Mouse (Mus musculus) macrophage (primary cell): ENCODE measurements at regions not wholly inside any gene's neighbourhood (a gene's known extent, or its start where the extent isn't known, plus 50 kb on each side); places are given as distances from the start of the nearest gene placed in this dataset.
"Not testable (repeated sequence)": the region's sequence is repeated elsewhere in the genome, so short reads cannot be mapped to it uniquely, and the experiment has no call there.

Experiments
- H3K27ac ChIP-seq: fragments of 350-480 bp; formaldehyde crosslinking; 2 replicates; pipeline ENCODE4 v1.9.0; 2021
- H3K36me3 ChIP-seq: fragments of 350-480 bp; formaldehyde crosslinking; 2 replicates; pipeline ENCODE4 v1.9.0; 2021; ENCODE audit errors: inconsistent target
- H3K4me3 ChIP-seq: fragments of 350-480 bp; formaldehyde crosslinking; 2 replicates; pipeline ENCODE4 v1.9.0; 2021; ENCODE audit errors: inconsistent target
- H3K79me2 ChIP-seq: fragments of 350-480 bp; formaldehyde crosslinking; 2 replicates; pipeline ENCODE4 v1.9.0; 2021; ENCODE audit errors: inconsistent target
- WGBS: methylation state at CpG from one replicate; pipeline ENCODE4 v1.1.7; 2026; ENCODE audit warnings: inconsistent platforms; ENCODE audit not compliant: missing documents; 5-methylcytosine and 5-hydroxymethylcytosine counted together

- Histone ChIP-seq H3K27ac (peak overlapping the region; percentile 80), H3K4me3 (no peak overlapping the region), H3K79me2 (no peaks in the 10 kb centered on the region), H3K36me3 (no peaks in the 10 kb centered on the region)
- WGBS, result 87% methylated on average over 8 of the region's 8 CpGs
Observed at GRCm38 (mm10) chr10:10185298-10185883, 284.5 kb upstream of the Stxbp5 start.

DNA sequence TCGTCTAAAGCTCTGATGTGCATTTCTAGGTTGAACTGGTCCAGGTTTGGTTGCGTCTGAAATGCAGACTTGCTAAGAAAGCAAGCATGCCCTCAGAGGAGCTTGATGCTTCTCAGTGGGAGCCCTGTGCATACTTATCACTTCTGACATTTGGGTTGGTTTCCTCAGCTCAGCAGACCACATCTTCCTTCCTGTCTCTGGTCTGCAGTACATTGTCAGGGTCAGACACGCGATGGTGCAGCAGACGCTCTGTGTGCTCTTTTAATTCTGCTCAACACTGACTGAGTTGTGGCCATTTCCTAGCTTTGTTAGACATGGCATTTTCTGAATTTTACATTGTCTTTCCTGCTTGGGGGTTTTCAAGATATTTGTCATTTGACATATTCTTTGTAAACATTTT is 283.5 kb upstream of the Stxbp5 start:
- H3K79me2 ChIP-seq, result no peaks in the 10 kb centered on the region
- peak overlapping the region; percentile 16 for H3K4me3 ChIP-seq
- 0% methylated on average over 5 of the region's 5 CpGs for WGBS
- H3K27ac ChIP-seq, result peak overlapping the region; percentile 80
- no peaks in the 10 kb centered on the region for H3K36me3 ChIP-seq

DNA sequence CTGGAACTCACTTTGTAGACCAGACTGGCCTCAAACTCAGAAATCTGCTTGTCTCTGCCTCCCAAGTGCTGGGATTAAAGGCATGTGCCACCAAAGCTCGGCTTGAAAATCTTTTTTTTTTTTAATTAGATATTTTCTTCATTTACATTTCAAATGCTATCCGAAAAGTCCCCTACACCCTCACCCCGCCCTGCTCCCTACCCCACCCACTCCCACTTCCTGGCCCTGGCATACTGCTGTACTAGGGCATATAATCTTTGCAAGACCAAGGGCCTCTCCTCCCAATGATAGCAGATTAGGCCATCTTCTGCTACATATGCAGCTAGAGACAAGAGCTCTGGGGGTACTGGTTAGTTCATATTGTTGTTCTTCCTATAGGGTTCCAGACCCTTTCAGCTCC is 276.2 kb upstream of the Stxbp5 start:
- WGBS, result 88% methylated on average over 2 of the region's 3 CpGs
- H3K27ac ChIP-seq, result not testable (repeated sequence)

More for the DNA sequence above, 276.2 kb upstream of the Stxbp5 start:
- not testable (repeated sequence) for H3K79me2 ChIP-seq, H3K4me3 ChIP-seq, H3K36me3 ChIP-seq
